Mouse (Mus musculus): ENCODE data around the gene Irx6.

The Irx6 gene

DNA sequence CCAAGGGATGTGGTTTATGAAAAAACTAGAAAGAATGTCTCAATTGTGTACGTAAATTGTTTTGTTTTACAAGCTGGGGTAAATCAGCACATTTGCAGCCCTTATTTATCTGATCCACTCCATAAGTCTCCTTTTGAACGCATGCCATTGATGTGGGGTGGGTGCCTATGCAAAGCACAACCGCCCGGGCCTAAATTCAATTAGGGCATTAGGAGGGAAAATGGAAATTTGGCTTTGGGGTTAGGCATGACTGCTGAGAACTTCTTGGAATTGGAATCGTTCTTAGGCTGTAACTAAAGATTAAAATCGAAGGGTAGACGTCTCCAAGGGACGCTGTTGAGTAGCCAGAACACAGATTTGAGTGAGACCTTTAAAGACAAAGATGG is 47.8 kb downstream of the Irx6 start:
- DNase-seq = no peak

- no peak for DNase-seq
Observed at GRCm38 (mm10) chr8:92723320-92723719, 49.2 kb downstream of the Irx6 start.

- no peak for DNase-seq
Observed at GRCm38 (mm10) chr8:92723947-92724346, 49.9 kb downstream of the Irx6 start.

DNA sequence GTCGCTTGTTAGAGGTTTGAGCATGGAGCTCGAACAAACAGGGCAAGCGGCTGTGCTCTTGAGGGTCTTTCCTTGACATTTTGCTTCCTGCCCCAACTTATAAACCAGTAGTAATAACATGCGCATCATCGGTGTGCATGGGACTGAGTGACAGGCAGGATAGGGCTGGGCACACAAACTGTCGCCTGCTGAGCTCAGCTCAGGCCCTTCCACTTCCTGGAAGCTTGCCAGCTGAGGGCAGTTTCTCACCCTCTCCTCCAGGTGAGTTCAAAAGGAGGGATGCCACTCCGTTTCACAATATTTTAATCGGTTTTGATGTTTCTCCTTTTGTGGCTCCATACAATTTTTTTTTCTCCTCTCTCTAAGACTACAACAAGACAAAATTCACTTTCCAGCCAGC is 50.3 kb downstream of the Irx6 start:
- DNase-seq = peak in 1 of 2 experiments; percentile 20

Measured in cerebellum, postnatal 25 days (tissue).